Mouse (Mus musculus): Measurements from ENCODE around the gene Fam228b.
"Not testable (repeated sequence)": the region's sequence is repeated elsewhere in the genome, so short reads cannot be mapped to it uniquely, and the experiment has no call there.

The Fam228b gene

GRCm38 (mm10) chr12:4768492-4769332 lies at the start of gene Fam228b, which contains the start of gene Pfn4:
Gene Fam228b, minus strand, starts transcription at chr12:4769267.
Gene Pfn4, plus strand, starts transcription at chr12:4769022.
- ATAC-seq (ENCODE audit: insufficient number of reproducible peaks, low FRiP score, low TSS enrichment) = peak; percentile 98

- peak; percentile 95 for ATAC-seq (ENCODE audit: insufficient number of reproducible peaks, low FRiP score, low TSS enrichment)
Measured at GRCm38 (mm10) chr12:4817361-4818101, 48.5 kb upstream of the Fam228b start, which contains the start of gene Sf3b6. Gene Sf3b6, plus strand, starts transcription at chr12:4817544.

- ATAC-seq (ENCODE audit: insufficient number of reproducible peaks, low FRiP score, low TSS enrichment) = 0 out of 2 replicates have a peak, but pooled peaks have one; percentile 7
Measured at GRCm38 (mm10) chr12:4816680-4817360, 47.8 kb upstream of the Fam228b start.

GRCm38 (mm10) chr12:4813636-4814035 lies 44.6 kb upstream of the Fam228b start:
- no peak for ATAC-seq (ENCODE audit: insufficient number of reproducible peaks, low FRiP score, low TSS enrichment)

GRCm38 (mm10) chr12:4811705-4812104 lies 42.6 kb upstream of the Fam228b start:
- no peak for ATAC-seq (ENCODE audit: insufficient number of reproducible peaks, low FRiP score, low TSS enrichment)

GRCm38 (mm10) chr12:4811036-4811435 lies 42.0 kb upstream of the Fam228b start:
- no peak for ATAC-seq (ENCODE audit: insufficient number of reproducible peaks, low FRiP score, low TSS enrichment)

GRCm38 (mm10) chr12:4797471-4797870 lies 28.4 kb upstream of the Fam228b start:
- not testable (repeated sequence) for ATAC-seq (ENCODE audit: insufficient number of reproducible peaks, low FRiP score, low TSS enrichment)

GRCm38 (mm10) chr12:4793718-4794117 lies 24.7 kb upstream of the Fam228b start:
- no peak for ATAC-seq (ENCODE audit: insufficient number of reproducible peaks, low FRiP score, low TSS enrichment)

- not testable (repeated sequence) for ATAC-seq (ENCODE audit: insufficient number of reproducible peaks, low FRiP score, low TSS enrichment)
Measured at GRCm38 (mm10) chr12:4788128-4788527, 19.1 kb upstream of the Fam228b start.

GRCm38 (mm10) chr12:4784466-4784865 lies 15.4 kb upstream of the Fam228b start:
- no peak for ATAC-seq (ENCODE audit: insufficient number of reproducible peaks, low FRiP score, low TSS enrichment)

GRCm38 (mm10) chr12:4783598-4783997 lies 14.5 kb upstream of the Fam228b start:
- no peak for ATAC-seq (ENCODE audit: insufficient number of reproducible peaks, low FRiP score, low TSS enrichment)

GRCm38 (mm10) chr12:4781725-4782404 lies 12.8 kb upstream of the Fam228b start:
- not testable (repeated sequence) for ATAC-seq (ENCODE audit: insufficient number of reproducible peaks, low FRiP score, low TSS enrichment)

- no peak for ATAC-seq (ENCODE audit: insufficient number of reproducible peaks, low FRiP score, low TSS enrichment)
Measured at GRCm38 (mm10) chr12:4781270-4781669, 12.2 kb upstream of the Fam228b start.

GRCm38 (mm10) chr12:4780245-4780644 lies 11.2 kb upstream of the Fam228b start:
- ATAC-seq (ENCODE audit: insufficient number of reproducible peaks, low FRiP score, low TSS enrichment) = no peak

- no peak for ATAC-seq (ENCODE audit: insufficient number of reproducible peaks, low FRiP score, low TSS enrichment)
Measured at GRCm38 (mm10) chr12:4777734-4778133, 8.7 kb upstream of the Fam228b start.

- ATAC-seq (ENCODE audit: insufficient number of reproducible peaks, low FRiP score, low TSS enrichment) = no peak
Measured at GRCm38 (mm10) chr12:4775588-4775949, 6.5 kb upstream of the Fam228b start.

GRCm38 (mm10) chr12:4774895-4775587 lies 6.0 kb upstream of the Fam228b start:
- no peak for ATAC-seq (ENCODE audit: insufficient number of reproducible peaks, low FRiP score, low TSS enrichment)

- ATAC-seq (ENCODE audit: insufficient number of reproducible peaks, low FRiP score, low TSS enrichment) = no peak
Measured at GRCm38 (mm10) chr12:4769333-4769723, 261 bp upstream of the Fam228b start.

GRCm38 (mm10) chr12:4757060-4757459 lies 12.0 kb downstream of the Fam228b start:
- ATAC-seq (ENCODE audit: insufficient number of reproducible peaks, low FRiP score, low TSS enrichment) = no peak

- not testable (repeated sequence) for ATAC-seq (ENCODE audit: insufficient number of reproducible peaks, low FRiP score, low TSS enrichment)
Measured at GRCm38 (mm10) chr12:4754451-4754850, 14.6 kb downstream of the Fam228b start.

All from cerebellum, adult (tissue).